Mouse (Mus musculus) cerebellum, adult 11-12 months (tissue): ENCODE measurements at regions not wholly inside any gene's neighbourhood (a gene's known extent, or its start where the extent isn't known, plus 50 kb on each side); places are given as distances from the start of the nearest gene placed in this dataset.
A peak's percentile ranks its signal among the peaks of the same experiment; 100 is the strongest.

Source experiments
- DNase-seq: peaks from one replicate; pipeline ENCODE4 v3.0.0; 2022

DNA sequence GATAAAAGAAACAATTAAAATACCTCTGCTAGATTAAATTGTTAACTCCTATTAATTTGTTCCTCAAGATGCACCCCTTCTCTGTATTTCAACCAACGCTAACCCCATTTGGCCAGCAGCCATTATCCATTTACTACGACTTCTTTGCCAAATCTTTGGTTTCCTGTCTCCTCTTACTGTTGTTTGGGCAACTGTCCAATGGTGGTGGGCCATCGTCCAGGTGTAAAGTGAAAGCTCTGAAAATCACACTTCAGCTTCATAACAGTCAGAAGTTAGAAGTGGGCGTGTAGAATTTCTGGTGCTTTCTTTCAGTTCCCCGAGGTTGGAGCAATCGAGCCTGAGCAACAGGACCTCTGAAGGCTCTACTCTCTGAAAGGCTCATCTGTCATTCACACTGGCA, 66.8 kb upstream of the Zbtb20 start:
- DNase-seq = no peak

DNA sequence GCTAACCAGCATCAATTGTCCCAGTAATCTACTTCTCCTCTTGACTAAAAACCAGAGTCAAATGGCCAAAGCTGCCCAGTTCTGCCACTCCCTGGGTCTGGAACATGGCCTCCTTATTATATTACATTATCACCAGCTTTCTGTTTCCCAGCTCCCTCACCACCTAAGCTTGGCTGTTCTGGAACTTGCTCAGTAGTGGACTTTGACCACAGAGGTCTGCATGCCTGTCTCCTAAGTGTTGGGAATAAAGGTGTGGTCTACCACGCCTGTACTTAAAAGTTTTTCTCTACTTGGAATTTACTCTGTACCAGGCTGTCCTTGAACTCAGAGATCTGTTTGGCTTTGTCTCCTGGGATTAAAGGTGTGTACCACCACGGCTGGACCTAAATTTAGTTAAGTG, 68.1 kb upstream of the Zbtb20 start:
- DNase-seq = no peak

DNA sequence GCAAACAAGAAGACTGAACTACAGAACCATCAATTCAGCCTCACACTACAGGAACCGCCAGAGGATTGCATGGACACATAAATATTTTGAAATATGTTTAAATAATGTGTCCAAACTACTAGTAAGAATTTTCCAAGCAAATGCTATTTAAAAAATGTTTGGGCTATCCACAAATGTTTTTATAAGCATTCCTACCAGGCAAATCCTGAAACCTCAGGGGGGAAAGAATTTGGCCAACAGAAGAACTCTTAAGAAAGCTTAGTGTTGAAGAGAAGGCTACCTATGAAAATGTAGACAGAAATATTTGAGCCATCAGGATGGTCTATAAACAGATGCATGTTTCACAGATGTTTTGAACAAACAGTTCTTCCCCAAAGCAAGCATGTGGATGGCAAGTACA, 72.1 kb upstream of the Zbtb20 start:
- no peak for DNase-seq

DNA sequence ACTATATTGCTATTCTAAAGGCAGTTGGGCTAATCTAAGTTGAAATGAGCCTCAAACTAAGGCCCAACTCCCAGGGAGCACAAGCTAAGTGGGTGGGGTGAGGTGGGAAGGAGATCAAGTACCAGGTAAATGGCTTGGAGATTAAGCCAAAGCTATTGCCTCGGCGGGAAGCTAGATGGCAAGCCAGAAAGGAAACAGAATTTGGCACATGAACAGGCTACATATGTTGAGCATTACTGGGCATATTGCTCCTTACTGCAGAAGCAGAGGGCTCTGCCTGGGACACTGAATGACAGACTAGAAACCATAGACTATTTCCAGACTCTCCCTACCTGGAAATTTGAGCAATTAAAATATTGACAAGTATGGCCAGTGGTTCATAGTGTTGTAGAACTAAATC, 83.1 kb upstream of the Zbtb20 start:
- peak; percentile 84 for DNase-seq

DNA sequence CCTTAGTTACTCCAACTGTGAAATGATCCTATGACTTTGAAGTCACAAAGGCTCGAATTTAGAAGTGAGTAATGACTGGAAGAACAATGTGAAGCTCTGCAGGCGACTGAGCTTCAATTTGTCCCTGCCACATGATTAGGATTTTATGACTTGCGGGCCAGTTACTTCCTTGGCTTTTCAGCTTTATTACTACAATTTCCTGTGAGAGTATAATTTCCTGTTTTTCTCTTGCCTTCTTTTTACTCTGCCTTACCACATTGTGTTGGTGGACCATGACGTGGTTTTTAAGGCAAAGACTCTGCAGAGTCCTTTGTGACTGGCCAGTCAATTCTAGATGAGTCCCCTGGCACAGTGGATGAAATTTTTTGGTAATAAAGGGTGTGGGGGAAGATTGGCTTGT, 91.0 kb upstream of the Zbtb20 start:
- DNase-seq = no peak

DNA sequence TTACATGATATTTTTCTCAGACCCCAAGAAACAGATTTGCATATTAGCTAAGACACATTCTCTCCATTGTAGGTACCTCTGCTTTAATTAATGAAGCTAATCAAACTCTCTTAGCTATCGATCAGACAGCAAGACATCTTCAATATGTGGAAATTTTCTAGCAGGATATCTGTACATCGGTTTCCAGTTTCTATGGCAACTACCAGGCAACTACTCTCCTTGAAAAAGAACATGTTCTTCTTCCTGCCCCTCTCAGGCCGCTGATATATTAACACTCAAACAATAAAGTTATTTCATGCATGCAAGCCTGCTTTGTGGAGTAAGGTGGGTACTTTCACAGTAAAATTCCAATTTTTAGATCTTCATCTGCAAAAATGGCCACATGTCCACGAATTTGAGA, 91.7 kb upstream of the Zbtb20 start:
- no peak for DNase-seq

DNA sequence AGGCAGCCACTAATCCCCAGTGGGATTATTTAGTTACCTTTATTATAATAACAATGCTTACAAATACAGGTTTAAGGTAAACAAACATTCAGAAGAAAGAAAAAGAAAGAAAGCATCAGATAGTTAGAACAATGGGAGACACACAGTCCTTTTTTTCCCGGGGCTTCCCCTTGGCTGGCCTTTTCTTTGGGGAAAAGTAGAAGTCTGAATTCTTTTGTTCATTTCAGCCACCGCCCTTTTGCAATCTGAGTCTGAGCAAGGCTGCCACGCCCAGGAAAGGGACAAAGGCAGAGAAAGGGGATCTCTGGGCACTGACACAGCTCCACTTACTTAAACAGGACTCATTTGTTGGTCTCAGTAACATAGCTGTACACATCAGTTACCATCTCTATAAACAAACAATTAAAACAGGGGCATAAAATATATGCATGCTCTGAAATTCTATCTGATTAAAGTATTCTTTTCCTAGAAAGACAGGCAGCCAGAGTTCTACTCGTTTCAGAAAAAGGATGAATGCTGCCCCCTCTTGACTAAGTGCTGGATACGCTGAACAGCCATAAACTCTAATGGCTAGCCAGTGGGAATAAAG, 93.5 kb upstream of the Zbtb20 start:
- peak; percentile 17 for DNase-seq

DNA sequence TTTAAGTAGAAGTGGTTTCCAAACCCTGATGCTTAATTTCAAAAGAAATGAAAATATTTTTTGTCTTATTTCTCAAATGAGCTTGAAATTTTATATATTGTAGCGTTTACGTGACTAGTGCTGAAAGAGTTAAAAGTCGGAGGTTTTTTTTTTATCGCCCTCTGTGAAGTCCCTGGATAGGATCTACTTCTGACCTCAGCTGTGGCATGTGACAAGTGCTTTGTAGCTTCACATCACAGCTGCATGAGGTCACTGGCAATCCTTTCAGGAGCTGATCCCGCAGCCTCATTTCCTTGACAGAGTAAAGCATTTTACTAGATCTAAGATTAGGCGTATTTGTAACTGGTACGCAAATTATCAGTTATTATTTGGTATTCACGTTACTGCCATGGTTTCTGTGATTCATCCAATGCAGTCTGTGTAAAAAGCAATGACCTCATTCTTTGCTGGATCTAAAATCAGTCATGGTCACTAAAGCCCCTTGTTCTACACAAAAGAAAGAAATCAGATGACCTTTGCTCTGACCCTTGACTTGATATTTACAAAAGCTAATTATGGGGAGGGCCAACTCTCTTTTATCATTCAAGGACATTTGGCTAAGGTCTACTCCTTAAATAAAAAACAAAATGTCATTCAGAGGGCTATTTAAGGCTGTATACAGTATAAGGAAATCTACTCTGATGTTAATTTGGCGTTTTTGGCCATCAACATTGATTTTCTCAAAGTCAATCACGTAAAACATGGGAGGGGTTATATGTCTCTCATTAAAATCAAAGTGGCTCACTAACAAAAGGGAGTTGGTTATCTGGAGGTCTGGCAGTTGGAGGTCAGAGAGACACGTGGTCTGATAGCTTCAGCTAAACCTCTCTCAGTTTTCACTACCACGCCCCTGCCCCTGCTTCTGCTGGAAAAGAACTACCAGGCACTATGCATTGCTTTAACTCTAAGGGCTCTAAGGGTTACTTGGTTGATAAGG, 94.3 kb upstream of the Zbtb20 start:
- DNase-seq = no peak

DNA sequence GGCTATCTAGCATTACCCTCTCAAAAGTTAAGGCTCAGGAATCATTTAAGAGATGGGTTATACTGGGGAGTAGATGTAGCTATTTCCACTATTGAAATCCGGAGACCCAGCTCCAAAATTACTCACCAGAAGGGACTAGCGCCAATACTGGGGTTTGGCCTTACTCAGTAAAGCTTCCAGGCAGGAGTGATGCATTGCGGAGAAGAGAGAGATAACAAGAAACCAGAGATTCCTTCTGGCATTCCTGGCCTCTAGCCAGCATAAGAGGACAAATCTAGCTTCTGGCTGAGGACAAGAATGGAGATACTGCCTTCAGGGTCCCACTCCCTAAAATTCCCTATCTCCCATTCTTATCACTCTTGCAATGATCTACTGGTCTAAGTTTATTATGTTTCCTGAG, 95.7 kb upstream of the Zbtb20 start:
- no peak for DNase-seq

DNA sequence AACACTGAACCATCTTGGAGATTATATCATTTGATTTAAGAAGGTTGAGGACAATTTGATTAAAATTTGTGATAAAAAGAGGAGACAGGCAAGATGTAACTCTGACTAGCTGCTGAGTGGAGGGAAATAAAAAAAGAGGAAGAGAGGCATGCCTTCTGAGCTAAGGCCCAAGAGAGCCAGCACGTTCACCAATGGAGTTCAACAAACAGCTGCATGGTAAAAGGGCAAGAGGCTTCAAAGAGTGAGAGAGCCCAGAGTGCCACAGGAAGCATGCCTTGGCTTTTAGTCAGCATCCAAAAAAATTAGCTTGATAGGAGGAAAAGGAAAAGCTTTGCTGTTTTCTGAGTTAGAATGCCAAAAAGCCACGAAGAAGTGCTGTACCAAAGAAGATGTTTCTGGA, 103.0 kb upstream of the Zbtb20 start:
- no peak for DNase-seq

DNA sequence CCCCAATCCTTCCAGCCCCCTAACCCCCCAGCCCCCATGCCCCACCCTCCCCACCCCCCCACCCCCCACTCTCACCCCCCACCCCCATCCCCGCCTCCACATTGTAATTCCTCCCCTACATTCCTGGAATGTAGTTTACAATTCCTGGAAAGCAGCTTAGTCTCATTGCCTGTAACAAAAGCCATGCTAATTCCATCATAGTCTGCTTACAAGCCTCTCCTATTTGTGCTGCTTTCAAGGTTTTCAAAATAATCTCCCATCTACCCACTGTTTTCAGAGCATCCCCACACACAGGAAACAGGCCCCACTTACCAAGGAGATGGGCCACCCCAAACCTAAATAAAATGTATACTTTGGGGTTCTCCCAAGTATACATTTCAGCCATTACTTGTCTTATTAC, 105.5 kb upstream of the Zbtb20 start:
- no peak for DNase-seq

DNA sequence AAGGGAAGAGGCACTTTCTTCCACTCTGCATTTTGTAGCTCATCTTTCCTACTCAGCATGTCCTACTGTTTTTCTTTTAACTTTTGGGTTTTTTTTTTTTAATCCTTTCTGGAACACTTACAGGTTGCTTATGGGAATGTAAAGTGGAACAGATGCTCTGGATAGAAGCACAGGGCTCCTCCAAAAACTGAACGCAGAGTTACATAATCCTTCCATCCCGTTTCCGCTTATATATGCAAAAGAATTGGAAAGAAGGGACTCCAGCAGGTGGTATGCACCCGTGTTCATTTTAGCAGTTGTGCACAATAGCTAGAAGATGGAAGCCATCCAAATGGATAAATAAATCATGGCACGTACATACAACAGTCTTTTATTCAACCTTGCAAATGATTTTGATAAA, 127.0 kb upstream of the Zbtb20 start:
- no peak for DNase-seq

DNA sequence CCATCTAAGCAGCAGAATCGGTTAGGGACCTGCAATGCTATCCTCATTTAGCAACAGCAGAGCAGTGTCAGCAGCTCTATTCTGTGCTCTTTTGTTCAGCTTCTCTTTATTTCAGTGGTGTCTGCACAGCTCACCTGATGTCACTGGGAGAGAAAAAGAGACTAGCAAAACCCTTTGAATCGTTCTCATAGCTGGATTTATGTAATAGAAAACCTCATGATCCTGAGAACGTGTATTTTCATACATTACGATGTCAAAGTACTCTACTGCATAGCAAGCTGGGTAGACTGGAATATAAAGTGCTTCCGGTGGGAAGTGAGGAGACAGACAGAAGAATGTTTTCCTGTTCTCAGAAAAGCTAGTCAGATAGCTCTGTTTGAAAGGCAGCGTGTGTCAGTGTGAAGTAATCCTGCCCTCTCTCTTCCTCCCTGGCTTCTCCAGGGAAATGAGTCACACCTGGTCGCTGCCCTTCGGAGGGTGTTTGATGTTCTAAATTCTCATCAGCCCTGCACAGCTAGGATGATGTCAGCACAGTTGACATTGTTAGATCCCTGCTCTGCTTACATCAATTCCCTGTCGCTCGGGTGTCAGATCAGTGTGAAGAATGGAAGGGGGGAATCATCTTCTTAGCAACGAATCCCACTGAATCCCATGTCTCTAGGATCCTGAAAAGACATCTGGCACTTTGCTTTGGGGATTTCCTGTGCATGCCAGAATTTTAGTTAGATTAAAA, 129.6 kb upstream of the Zbtb20 start:
- DNase-seq = no peak

DNA sequence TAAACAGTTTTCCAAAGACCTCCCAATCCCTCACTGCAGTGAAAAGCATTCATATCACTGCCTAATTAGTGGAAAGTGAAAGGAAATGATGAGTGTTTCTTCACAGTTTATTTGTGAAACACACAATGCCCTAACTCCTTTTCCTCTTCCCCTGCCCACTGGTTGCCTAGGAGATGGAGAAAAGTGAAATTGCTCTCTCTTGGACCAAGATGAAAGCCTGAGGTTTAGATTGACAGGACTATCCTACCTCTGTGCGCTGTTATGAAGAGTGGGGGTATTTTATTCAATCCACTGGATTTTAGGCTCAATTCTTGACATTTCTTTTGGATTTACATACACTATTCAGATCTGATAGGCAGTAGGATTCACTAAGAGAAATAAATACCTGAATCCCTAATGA, 132.1 kb upstream of the Zbtb20 start:
- no peak for DNase-seq

DNA sequence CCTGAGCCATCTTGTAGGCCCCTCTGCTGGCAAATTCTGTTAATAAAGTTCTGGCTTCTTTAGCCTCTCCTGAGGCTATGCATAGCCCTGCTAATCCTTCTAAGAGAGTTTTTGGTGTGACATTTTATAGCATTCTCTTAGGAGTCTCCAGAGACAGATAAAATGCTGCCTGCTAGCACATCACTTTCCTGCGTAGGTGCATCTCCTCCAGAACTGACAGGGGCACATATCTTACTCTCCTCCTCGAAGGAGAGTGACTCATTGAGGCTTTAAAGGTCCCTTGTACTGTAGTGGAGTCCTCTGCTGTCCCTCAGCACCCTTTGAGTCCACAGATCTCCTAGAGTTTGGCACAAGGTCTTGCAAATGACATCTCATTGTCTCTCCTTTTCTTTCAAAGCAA, 132.6 kb upstream of the Zbtb20 start:
- DNase-seq = no peak

DNA sequence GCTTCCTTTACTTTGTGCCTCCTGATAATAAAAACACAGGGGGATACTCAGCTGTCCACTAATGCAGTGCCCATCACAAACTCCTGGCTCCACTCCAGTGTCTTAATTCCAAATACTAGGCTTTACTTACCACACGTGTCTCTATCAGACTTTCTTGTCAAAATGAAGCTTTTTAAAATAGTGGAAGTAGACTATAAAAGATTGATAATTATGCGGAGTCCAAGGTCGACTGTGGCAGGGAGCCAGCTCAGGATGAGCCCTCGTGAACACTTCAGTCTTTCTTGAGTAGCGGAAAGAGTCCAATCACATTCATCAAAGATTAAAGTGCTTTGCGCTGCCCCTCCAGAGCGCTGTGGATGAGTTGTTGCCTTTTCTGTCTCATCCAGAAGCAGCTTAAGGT, 147.9 kb upstream of the Zbtb20 start:
- no peak for DNase-seq

DNA sequence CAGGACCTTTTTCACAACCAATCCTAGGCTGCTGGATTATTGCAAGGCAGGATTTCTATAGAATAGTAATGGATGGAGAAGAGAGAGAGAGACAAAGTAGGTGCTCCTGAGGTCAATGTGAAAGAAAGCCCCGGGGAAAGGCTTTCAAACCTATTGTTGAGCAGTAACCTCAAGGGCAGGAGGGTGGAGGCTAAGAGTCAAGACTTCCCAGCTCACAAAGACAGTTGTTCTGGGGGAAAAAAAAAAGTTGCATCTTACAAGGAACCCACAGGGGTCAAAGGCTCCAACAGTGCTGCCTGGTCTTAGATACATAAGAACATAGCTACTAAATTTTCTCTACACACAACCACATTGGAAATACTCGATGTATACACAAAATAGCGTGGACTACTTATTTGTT, 155.8 kb upstream of the Zbtb20 start:
- DNase-seq = no peak

DNA sequence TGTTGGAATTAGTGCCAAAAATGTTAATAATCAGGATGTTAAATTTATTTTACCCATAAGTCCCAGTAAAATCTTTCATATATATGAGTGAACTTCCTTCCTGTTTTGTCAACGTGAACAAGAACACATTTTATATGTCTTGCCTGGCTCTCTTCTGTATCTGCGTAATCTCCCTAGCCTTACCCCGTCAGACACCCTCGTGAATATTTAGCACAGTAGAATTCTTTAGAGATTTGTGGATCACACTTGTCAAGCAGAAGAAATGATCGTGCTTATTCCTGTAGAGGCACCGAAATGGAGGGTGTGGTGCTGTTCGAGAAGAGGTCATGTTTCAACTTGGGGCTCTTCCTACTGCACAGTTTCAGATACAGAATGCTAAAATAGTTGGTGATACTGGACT, 157.2 kb upstream of the Zbtb20 start:
- no peak for DNase-seq

DNA sequence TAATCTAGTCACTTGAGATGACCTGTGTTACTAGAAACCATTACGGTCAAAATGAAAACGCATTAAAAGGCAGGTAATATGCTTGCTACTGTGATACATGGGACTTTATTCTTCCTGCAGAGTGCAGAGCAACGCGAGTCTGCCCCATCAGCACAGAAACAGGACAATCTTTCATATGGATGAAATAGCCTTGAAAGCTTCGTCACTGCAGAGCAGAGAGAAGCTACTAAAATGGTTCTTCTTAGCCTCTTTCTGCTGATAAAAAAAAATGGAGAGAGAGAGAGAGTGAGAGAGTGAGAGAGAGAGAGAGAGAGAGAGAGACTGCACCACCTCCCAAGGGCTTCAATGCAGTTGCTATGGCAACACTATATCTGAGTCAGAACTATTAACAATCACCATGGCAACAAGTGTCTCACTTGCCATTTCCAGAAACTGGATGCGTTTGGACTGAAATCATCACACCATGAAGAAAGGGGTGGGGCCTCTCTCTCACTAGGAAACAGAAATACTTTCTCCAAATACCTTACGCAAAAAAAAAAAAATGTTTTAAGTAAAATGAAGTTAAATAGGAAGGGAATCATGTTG, 157.8 kb upstream of the Zbtb20 start:
- DNase-seq = no peak

DNA sequence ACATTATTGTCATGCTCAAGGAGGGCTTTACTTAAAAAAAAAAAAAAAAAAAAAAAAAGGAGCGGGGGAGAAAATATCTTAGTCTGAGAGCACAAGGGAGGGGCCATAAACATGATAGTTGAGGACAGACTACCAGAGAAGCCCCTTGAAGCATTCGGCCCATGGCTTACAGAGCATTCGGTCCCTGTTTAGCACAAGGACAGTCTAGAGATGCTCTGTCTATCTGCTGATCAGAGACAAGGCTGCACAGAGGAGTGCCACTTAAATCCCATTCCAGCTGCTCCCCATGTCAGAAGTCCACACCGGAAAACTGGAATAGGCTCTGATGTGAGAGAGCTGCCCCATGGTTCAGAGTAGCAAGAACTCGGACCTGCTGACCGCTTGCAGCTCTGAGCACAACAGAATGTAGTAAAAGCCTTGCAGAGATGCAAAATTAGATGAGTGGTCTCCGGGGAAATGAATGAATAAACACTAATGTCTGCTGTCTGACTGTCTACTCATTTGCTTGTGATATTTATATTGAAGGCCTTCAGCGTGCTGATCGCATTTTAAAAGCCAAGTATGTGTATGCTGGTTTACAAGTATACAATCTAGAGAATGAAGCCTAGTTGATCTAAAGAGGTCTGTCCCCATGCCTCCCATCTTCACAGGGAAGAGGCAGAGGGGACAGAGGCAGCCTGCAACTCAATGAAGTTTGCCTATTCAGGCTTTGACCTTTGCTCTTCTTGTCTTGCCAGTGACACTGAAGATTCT, 158.4 kb upstream of the Zbtb20 start:
- DNase-seq = no peak

DNA sequence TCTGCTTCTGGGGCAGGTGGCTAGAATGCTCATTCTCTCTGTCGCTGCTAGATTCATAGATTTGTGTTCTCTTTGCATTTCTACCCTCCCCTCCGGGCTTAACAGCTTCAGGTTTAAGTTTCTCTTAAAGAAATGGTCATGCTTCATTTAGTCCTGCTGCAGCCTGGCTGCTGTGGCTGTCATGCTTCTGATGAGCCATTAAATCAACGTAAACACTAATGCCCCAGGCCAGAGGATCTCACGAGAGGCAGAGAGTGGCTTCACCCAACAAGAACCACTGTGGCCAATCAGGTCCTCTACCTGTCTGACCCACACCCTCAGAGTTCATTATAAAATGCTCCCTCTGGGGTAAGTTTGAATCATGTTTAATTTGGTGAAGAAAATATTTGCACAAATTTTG, 173.0 kb upstream of the Zbtb20 start:
- DNase-seq = no peak

DNA sequence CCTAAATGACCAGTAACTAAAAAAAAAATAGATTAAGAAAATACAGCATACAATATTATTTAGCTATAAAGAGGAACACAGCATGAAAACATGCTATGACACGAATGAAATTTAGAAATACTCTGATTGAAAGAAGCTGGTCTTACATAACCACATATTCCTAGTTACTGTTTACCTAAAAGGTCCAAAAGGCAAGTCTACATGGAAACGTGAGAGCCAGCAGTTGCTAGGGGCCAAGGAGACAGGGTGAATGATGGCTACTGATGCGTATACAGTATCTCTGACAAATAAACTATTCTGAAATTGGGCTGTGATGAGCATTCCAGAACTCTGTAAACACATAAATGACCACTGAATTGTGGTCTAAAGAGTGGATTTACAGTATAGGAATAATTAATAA, 194.5 kb upstream of the Zbtb20 start:
- no peak for DNase-seq

DNA sequence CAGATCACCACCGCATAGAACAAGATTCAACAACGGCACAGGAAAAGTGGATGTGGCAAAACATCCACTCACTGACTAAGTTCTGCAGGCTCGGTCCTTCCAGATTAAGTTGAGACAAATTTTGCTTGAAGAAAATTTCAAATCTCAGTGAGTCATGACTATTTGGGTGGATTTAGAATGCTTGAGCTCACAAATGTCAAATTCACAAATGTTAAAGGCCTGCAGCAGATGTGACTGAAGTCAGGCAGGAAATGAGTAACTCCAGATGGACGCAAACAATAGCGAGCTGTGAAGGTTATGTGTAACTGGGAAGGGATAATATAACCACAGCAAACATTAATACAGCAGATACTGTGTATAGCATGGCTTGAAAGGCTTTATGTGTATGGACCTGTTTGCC, 198.5 kb upstream of the Zbtb20 start:
- DNase-seq = no peak
